Mouse (Mus musculus): ENCODE data around the gene Ubox5. TPM values are rescaled to one million over a fixed set of nuclear protein-coding genes. Genes with fewer than 3 reads are reported as not detected.

Ubox5 gene
- total and polyA plus RNA-seq, 3 experiments = 5.5 to 10.6 (median 7.0) TPM

- in situ Hi-C loops (cut with MboI; ENCODE audit: low pct_ligation_motif_present, low pct_unique_long_range_greater_than_20kb, low sequenced_read_pairs) (loop anchor here (25.0 kb wide), 1 partner anchor 277 kb away; the partner anchor contains the start of genes Ebf4 and Idh3b), dilution Hi-C loops (cut with MboI; ENCODE audit: extremely low pct_ligation_motif_present, extremely low pct_unique_long_range_greater_than_20kb, low sequenced_read_pairs) (no loop called here)
- peak overlapping the region; percentile 79 for H3K9ac ChIP-seq (ENCODE audit: insufficient read depth, low read depth)
- DNase-seq (ENCODE audit: extremely low read depth) = no peak
- peaks cover 12% of the 10 kb centered on the region for H3K79me2 ChIP-seq (replicated peaks; ENCODE audit: control insufficient read depth, extremely low read depth, insufficient read depth, poor library complexity, severe bottlenecking)
- H3K9me3 ChIP-seq (replicated peaks; ENCODE audit: low read length) = no peaks in the 10 kb centered on the region
- H3K4me3 ChIP-seq (replicated peaks in 1 of 3; ENCODE audit: low read depth in 2 of 3, low read length in 2 of 3, poor library complexity in 1 of 3) = peak overlapping the region; percentile 86 to 100 (median 91)
- TF ChIP-seq TBP (conservative IDR thresholded peaks at IDR 0.05; ENCODE audit: low read depth, low read length) = no peak
- TF ChIP-seq ZMIZ1 (IDR thresholded peaks at IDR 0.05; ENCODE audit: low read depth, low read length) = no peak
- H3K4me2 ChIP-seq (ENCODE audit: insufficient read depth, low read depth, poor library complexity, severe bottlenecking) = peak overlapping the region; percentile 74
- no peaks in the 10 kb centered on the region for H3K27me3 ChIP-seq (replicated peaks)
- peaks cover 14 to 40% of the 10 kb centered on the region in 2 experiments for H3K36me3 ChIP-seq (replicated peaks in 1 of 2; ENCODE audit: control insufficient read depth in 1 of 2, insufficient read depth in 1 of 2, low read length in 1 of 2)
- 0 out of 2 replicates have a peak overlapping the region, but pooled peaks have one; percentile 13 for H3K27ac ChIP-seq (ENCODE audit: insufficient read depth, low read depth)
- peaks cover 5 to 21% of the 10 kb centered on the region in 2 experiments; a peak in 3 of 4 replicates for H3K4me1 ChIP-seq (ENCODE audit: control insufficient read depth in 1 of 2, insufficient read depth in 2 of 2)
Measured at GRCm38 (mm10) chr2:130564063-130564462, 65.8 kb downstream of the Ubox5 start.

GRCm38 (mm10) chr2:130563212-130564055, 66.4 kb downstream of the Ubox5 start, which contains the start of gene Mrps26:
Gene Mrps26 (plus strand): TSS chr2:130563742.
- H3K36me3 ChIP-seq (replicated peaks in 1 of 2; ENCODE audit: control insufficient read depth in 1 of 2, insufficient read depth in 1 of 2, low read length in 1 of 2) = peaks cover 14 to 43% of the 10 kb centered on the region in 2 experiments
- peak; percentile 94 for DNase-seq (ENCODE audit: extremely low read depth)
- H3K4me2 ChIP-seq (ENCODE audit: insufficient read depth, low read depth, poor library complexity, severe bottlenecking) = peak within 1 kb of the TSS; percentile 74
- peak within 1 kb of the TSS; percentile 86 to 100 (median 91) for H3K4me3 ChIP-seq (replicated peaks in 1 of 3; ENCODE audit: low read depth in 2 of 3, low read length in 2 of 3, poor library complexity in 1 of 3)
- dilution Hi-C loops (cut with MboI; ENCODE audit: extremely low pct_ligation_motif_present, extremely low pct_unique_long_range_greater_than_20kb, low sequenced_read_pairs) (no loop called here), in situ Hi-C loops (cut with MboI; ENCODE audit: low pct_ligation_motif_present, low pct_unique_long_range_greater_than_20kb, low sequenced_read_pairs) (loop anchor here (25.0 kb wide), 1 partner anchor 276 kb away; the partner anchor contains the start of genes Ebf4 and Idh3b)
- peak within 1 kb of the TSS; percentile 33; the same call in 1 of the 2 replicates for H3K27ac ChIP-seq (ENCODE audit: insufficient read depth, low read depth)
- peak within 1 kb of the TSS; percentile 79 for H3K9ac ChIP-seq (ENCODE audit: insufficient read depth, low read depth)
- no peaks in the 10 kb centered on the region for H3K9me3 ChIP-seq (replicated peaks; ENCODE audit: low read length)
- no peak; the same call in 1 of the 2 replicates for TF ChIP-seq MAX (IDR thresholded peaks at IDR 0.05; ENCODE audit: low read length)
- TF ChIP-seq NELFE (IDR thresholded peaks at IDR 0.05; ENCODE audit: low read depth, low read length) = peak; percentile 94
- peak; percentile 88 for TF ChIP-seq MXI1 (IDR thresholded peaks at IDR 0.05; ENCODE audit: low read depth, low read length)
- TF ChIP-seq NRF1 (IDR thresholded peaks at IDR 0.05; ENCODE audit: low read depth, low read length) = peak; percentile 93
- TF ChIP-seq SIN3A (IDR thresholded peaks at IDR 0.05; ENCODE audit: low read length) = peak; percentile 67
- TF ChIP-seq TCF12 (IDR thresholded peaks at IDR 0.05; ENCODE audit: low read depth, low read length) = peak; percentile 79
- TF ChIP-seq POLR2AphosphoS2 (IDR thresholded peaks at IDR 0.05; ENCODE audit: low read depth, low read length) = peak; percentile 92
- peak; percentile 81 for TF ChIP-seq TBP (conservative IDR thresholded peaks at IDR 0.05; ENCODE audit: low read depth, low read length)
- peak; percentile 87 for TF ChIP-seq ZMIZ1 (IDR thresholded peaks at IDR 0.05; ENCODE audit: low read depth, low read length)
- peak; percentile 8 to 69; a peak in 2 of 4 replicates for TF ChIP-seq CTCF (conservative IDR thresholded peaks at IDR 0.05 in 1 of 2, IDR thresholded peaks at IDR 0.05 in 1 of 2; ENCODE audit: low read depth in 2 of 2, low read length in 2 of 2)
- TF ChIP-seq MAZ (IDR thresholded peaks at IDR 0.05; ENCODE audit: low read depth, low read length) = no peak; the same call in 1 of the 2 replicates
- TF ChIP-seq BHLHE40 (IDR thresholded peaks at IDR 0.05; ENCODE audit: low read depth, low read length) = no peak
- TF ChIP-seq IRF4 (IDR thresholded peaks at IDR 0.05; ENCODE audit: low read depth, low read length) = 0 out of 2 replicates have a peak, but pooled peaks have one; percentile 14
- TF ChIP-seq USF2 (conservative IDR thresholded peaks at IDR 0.05; ENCODE audit: low read depth, low read length) = no peak
- TF ChIP-seq PAX5 (IDR thresholded peaks at IDR 0.05; ENCODE audit: low read length) = no peak
- TF ChIP-seq KAT2A (IDR thresholded peaks at IDR 0.05; ENCODE audit: insufficient replicate concordance, low read length) = peak; percentile 67; the same call in 1 of the 2 replicates
- peak; percentile 80 for TF ChIP-seq HCFC1 (IDR thresholded peaks at IDR 0.05; ENCODE audit: low read depth, low read length)
- peak; percentile 50 for TF ChIP-seq RAD21 (IDR thresholded peaks at IDR 0.05; ENCODE audit: low read depth, low read length)
- peak; percentile 80; the same call in 1 of the 2 replicates for TF ChIP-seq UBTF (IDR thresholded peaks at IDR 0.05; ENCODE audit: low read depth, low read length)
- TF ChIP-seq JUND (conservative IDR thresholded peaks at IDR 0.05; ENCODE audit: low read depth, low read length) = no peak
- TF ChIP-seq ELF1 (IDR thresholded peaks at IDR 0.05; ENCODE audit: low read depth, low read length) = peak; percentile 97
- peak; percentile 47 for TF ChIP-seq SMC3 (IDR thresholded peaks at IDR 0.05; ENCODE audit: low read depth, low read length)
- TF ChIP-seq MEF2A (IDR thresholded peaks at IDR 0.05; ENCODE audit: borderline replicate concordance, low read depth, low read length) = 0 out of 2 replicates have a peak, but pooled peaks have one; percentile 9
- TF ChIP-seq POLR2A (IDR thresholded peaks at IDR 0.05; ENCODE audit: low read depth, low read length) = peak; percentile 95
- H3K4me1 ChIP-seq (ENCODE audit: control insufficient read depth in 1 of 2, insufficient read depth in 2 of 2) = peaks cover 5 to 21% of the 10 kb centered on the region in 2 experiments; a peak in 3 of 4 replicates
- H3K27me3 ChIP-seq (replicated peaks) = no peaks in the 10 kb centered on the region
- H3K79me2 ChIP-seq (replicated peaks; ENCODE audit: control insufficient read depth, extremely low read depth, insufficient read depth, poor library complexity, severe bottlenecking) = peaks cover 12% of the 10 kb centered on the region
